Mouse (Mus musculus) stomach, embryonic 14.5 days (tissue): Measurements from ENCODE around the gene Ntrk2. TPM values are rescaled to one million over a fixed set of nuclear protein-coding genes. Genes with fewer than 3 reads are reported as not detected.
"Not testable (repeated sequence)": the region's sequence is repeated elsewhere in the genome, so short reads cannot be mapped to it uniquely, and the experiment has no call there.

ENCODE experiments used
- ATAC-seq: fragments of 200-750 bp; cut with Nextera tagmentation; 2 replicates; pipeline ENCODE4 v1.8.0; 2017; ENCODE audit warnings: low read depth, moderate TSS enrichment; ENCODE audit not compliant: insufficient number of reproducible peaks, insufficient read depth, low FRiP score
- H3K27ac ChIP-seq: fragments of 300-500 bp; sonication (generic); 2 replicates; pipeline ENCODE4 v1.5.1; 2014; ENCODE audit warnings: mild to moderate bottlenecking, low read length, moderate library complexity, mixed read lengths
- H3K27me3 ChIP-seq: fragments of 300-500 bp; sonication (generic); 2 replicates; pipeline ENCODE4 v1.6.1; 2014; ENCODE audit warnings: low read length, control low read depth, mixed read lengths; ENCODE audit not compliant: control insufficient read depth, insufficient read depth
- H3K36me3 ChIP-seq: fragments of 300-500 bp; sonication (generic); 2 replicates; pipeline ENCODE4 v1.6.1; 2014; ENCODE audit warnings: mild to moderate bottlenecking, control low read depth, low read length, moderate library complexity, mixed read lengths; ENCODE audit not compliant: control insufficient read depth, insufficient read depth
- H3K4me1 ChIP-seq: fragments of 300-500 bp; sonication (generic); 2 replicates; pipeline ENCODE4 v1.6.1; 2014; ENCODE audit warnings: low read length, control low read depth, mixed read lengths; ENCODE audit not compliant: control insufficient read depth, insufficient read depth
- H3K4me2 ChIP-seq: fragments of 300-500 bp; sonication (generic); replicated peaks from 2 replicates; pipeline ENCODE4 v1.6.1; 2014; ENCODE audit warnings: low read depth, low read length, control low read depth
- H3K4me3 ChIP-seq: fragments of 300-500 bp; sonication (generic); 2 replicates; pipeline ENCODE4 v1.5.1; 2014; ENCODE audit warnings: low read depth, low read length, control low read depth
- H3K9ac ChIP-seq: fragments of 300-500 bp; sonication (generic); replicated peaks from 2 replicates; pipeline ENCODE4 v1.6.1; 2014; ENCODE audit warnings: low read depth, mild to moderate bottlenecking, control low read depth, low read length, moderate library complexity, mixed read lengths
- H3K9me3 ChIP-seq: fragments of 300-500 bp; sonication (generic); 2 replicates; pipeline ENCODE4 v1.6.1; 2016; ENCODE audit warnings: low read depth, low read length, control low read depth; ENCODE audit not compliant: control insufficient read depth
- WGBS: fragments of 180-500 bp; shearing (Covaris S2); extraction: QIAGEN DNeasy Blood & Tissue Kit; methylation state at CpG from one replicate; pipeline ENCODE4 v1.1.7; 2014; 5-methylcytosine and 5-hydroxymethylcytosine counted together
- polyA plus RNA-seq: library from polyadenylated mRNA; unstranded; fragments of >200 nt; fragmentation: Nextera tagmentation; extraction: Ambion mirVana; gene quantifications from 2 replicates; pipeline ENCODE4 v1.2.1, GENCODE M21; 2014

Ntrk2 gene
- polyA plus RNA-seq, 1 experiment from 2014 or later = 2.3 TPM

DNA sequence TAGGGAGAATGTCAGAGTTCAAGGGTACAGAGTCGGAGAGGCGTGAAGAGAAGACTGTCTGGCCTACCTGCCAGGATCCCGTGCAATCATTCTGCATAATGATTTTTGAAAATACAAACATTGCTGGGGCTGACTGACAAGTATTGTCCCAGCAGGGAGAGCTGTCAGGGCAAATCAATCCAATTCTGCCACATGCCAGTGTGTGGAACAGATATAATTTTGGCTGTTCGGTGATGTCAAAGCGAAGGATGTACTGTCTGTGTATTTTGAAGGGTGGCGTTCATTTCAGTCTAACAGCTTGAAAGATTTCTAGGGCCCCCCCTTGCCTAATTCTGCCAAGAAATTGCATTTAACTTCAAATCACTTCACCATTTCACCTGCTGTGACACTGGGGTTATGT is 224.2 kb downstream of the Ntrk2 start:
- no peak overlapping the region for H3K4me3 ChIP-seq
- H3K9ac ChIP-seq = no peak overlapping the region
- no peaks in the 10 kb centered on the region for H3K9me3 ChIP-seq
- H3K4me1 ChIP-seq = no peaks in the 10 kb centered on the region
- H3K27ac ChIP-seq = no peak overlapping the region
- no peak for ATAC-seq
- H3K4me2 ChIP-seq = no peak overlapping the region
- no peaks in the 10 kb centered on the region for H3K36me3 ChIP-seq
- 77% methylated on average over 6 of the region's 6 CpGs for WGBS
- no peaks in the 10 kb centered on the region for H3K27me3 ChIP-seq

DNA sequence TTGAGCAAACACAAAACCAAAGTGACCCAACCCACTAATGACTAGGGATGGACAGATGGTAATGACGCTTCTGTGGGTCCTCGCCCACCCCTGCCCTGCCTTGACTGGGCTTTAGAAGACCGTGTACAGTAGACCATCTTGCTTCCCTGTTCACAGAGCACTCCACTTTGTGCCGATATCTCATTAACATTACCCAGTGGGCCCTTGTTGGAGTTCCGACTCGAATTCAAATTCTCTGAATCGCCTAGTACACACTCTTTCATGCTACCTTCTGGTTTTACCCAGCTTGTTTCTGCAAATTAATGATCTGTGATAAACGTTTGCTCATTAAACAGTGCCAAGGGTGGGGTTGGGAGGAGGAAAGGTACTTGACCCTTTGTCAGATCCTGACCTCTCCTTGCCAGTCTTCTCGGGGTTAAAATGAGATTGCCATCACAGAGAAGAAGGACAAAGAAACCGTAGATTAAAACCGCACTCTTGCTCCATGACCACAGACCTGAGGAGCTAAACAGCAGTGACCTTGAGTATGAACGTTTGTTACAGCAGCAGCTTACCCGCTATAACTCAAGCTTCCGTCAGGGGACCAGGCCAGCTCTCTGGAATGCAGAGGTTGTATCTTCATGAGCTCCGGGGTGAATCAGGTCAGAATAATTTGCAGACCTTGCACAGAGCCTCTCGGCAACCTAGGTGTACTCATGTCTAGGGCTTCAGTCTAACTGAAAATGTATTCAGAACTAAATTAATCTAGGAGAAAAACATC is 234.0 kb downstream of the Ntrk2 start:
- H3K9me3 ChIP-seq = no peaks in the 10 kb centered on the region
- no peak overlapping the region for H3K4me2 ChIP-seq
- no peak overlapping the region for H3K9ac ChIP-seq
- H3K4me1 ChIP-seq = no peaks in the 10 kb centered on the region
- ATAC-seq = no peak
- no peak overlapping the region for H3K4me3 ChIP-seq
- WGBS = 62% methylated on average over 16 of the region's 16 CpGs
- H3K27ac ChIP-seq = no peak overlapping the region
- no peaks in the 10 kb centered on the region for H3K36me3 ChIP-seq
- H3K27me3 ChIP-seq = no peaks in the 10 kb centered on the region

DNA sequence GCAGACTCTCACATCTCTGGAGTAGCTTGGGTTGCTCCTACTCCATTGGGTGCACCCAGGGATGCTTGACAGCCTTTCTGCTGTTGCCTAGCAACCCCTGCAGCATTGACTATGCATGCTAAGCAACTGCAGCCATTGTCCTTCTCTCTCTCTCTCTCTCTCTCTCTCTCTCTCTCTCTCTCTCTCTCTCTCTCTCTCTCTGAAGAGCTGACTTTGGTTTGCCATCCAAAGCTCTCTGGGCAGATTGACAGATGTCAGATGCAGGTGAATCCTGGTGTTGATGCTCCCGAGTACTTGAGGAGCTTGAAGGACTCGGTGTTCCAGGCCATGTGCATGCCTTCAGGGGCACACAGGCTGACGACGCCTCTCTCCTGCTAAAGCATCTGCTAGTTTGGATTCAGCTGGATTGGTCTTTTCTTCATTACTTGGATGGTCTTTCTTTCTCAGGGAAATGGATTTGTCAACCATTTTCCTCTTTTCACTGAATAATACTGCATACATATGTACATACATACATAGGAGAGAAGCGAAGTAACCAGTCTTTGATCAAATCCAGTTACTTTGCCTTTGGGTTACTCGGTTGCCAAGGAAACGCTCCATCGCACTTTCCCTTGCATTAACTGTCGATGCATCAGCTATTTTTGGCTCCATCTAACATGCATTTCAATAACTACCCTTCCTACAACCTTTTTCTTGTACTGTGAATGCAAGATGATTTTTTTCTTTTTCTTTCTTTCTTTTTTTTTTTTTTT is 234.8 kb downstream of the Ntrk2 start:
- H3K27me3 ChIP-seq = no peaks in the 10 kb centered on the region
- WGBS = 69% methylated on average over 9 of the region's 9 CpGs

DNA sequence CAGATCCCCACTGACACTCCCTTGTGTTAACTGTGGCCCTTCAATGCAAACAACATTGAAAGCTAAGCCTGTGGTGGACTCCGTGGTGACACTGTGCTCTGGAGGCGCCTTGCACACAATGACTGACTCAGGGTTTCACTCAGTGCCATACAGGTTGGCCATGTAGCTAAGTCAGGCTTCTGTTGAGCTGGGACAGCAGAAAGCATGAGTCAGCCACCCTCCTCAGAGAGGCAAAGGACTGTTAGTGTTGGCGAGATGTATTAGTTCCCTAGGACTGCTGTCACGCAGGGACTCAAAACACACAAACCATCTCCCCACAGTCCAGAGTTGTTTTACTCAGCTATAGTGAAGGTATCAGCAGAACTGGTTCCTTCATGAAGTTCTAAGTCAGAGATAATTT is 245.8 kb downstream of the Ntrk2 start:
- no peak overlapping the region for H3K27ac ChIP-seq
- no peak overlapping the region for H3K9ac ChIP-seq
- H3K4me1 ChIP-seq = no peaks in the 10 kb centered on the region
- no peak overlapping the region for H3K4me3 ChIP-seq
- ATAC-seq = no peak
- H3K27me3 ChIP-seq = no peaks in the 10 kb centered on the region
- no peak overlapping the region for H3K4me2 ChIP-seq
- H3K9me3 ChIP-seq = no peaks in the 10 kb centered on the region
- no peaks in the 10 kb centered on the region for H3K36me3 ChIP-seq
- WGBS = 74% methylated on average over 4 of the region's 4 CpGs

More for the DNA sequence above, 234.8 kb downstream of the Ntrk2 start:
- no peak overlapping the region for H3K4me2 ChIP-seq
- no peaks in the 10 kb centered on the region for H3K9me3 ChIP-seq
- H3K4me1 ChIP-seq = no peaks in the 10 kb centered on the region
- H3K27ac ChIP-seq = no peak overlapping the region
- H3K36me3 ChIP-seq = no peaks in the 10 kb centered on the region
- H3K4me3 ChIP-seq = no peak overlapping the region
- no peak overlapping the region for H3K9ac ChIP-seq
- ATAC-seq = no peak

DNA sequence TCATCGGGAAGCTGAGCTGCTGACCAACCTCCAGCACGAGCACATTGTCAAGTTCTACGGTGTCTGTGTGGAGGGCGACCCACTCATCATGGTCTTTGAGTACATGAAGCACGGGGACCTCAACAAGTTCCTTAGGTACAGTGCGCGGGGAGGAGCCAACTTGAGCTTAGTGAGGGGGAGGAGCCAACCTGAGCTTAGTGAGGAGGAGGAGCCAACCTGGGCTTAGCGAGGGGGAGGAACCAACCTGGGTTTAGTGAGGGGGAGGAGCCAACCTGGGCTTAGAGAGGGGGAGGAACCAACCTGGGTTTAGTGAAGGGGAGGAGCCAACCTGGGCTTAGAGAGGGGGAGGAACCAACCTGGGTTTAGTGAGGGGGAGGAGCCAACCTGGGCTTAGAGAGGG is 248.0 kb downstream of the Ntrk2 start:
- WGBS = 65% methylated on average over 8 of the region's 8 CpGs
- not testable (repeated sequence) for H3K4me1 ChIP-seq, H3K27me3 ChIP-seq, H3K4me3 ChIP-seq, H3K36me3 ChIP-seq, H3K9me3 ChIP-seq, H3K27ac ChIP-seq, ATAC-seq, H3K9ac ChIP-seq, H3K4me2 ChIP-seq

DNA sequence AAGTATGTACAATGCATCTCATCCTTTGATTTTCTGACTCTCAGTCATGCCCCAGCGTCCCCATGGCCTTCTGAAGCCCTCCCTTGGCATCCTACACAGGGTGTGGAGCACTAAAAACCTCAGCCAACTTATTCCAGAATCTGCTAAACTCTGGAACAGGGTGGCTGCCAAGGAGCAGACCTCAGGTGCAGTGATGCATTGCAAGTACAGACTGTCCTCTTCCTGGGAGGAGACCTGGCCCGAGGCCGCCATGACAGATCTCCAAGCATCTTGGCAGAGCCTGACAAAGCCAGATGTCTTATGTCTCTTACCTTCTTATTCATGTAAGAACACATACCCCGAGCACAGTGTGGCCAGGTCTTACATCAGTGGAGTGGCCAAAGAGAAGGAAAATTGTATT is 250.5 kb downstream of the Ntrk2 start:
- Histone ChIP-seq H3K4me1 (no peaks in the 10 kb centered on the region), H3K9me3 (no peaks in the 10 kb centered on the region), H3K4me3 (no peak overlapping the region), H3K9ac (no peak overlapping the region), H3K4me2 (no peak overlapping the region), H3K27ac (no peak overlapping the region), H3K27me3 (no peaks in the 10 kb centered on the region), H3K36me3 (no peaks in the 10 kb centered on the region)
- ATAC-seq = no peak
- 70% methylated on average over 4 of the region's 4 CpGs for WGBS

DNA sequence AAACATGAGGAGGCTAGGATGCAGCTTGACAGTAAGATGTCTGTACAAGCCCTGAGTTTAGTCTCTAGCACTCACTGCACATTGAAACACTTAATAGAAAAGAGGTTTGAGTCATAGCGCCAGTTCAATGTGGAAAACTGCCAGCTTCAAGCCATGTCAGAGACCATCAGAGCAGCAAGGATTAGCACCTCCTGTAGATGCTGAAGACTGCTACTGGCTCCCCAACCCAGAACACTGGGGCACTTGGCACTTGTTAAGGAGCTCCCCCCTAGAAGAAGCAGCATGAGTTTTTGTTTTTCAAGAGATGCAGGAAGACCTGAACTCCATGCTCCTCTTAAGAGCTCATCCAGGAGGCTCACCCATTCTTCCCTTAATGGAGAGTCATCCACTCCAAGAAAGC is 251.5 kb downstream of the Ntrk2 start:
- H3K9ac ChIP-seq = no peak overlapping the region
- 76% methylated on average over 1 of the region's 1 CpGs for WGBS
- no peak overlapping the region for H3K4me2 ChIP-seq
- no peak overlapping the region for H3K27ac ChIP-seq
- H3K36me3 ChIP-seq = no peaks in the 10 kb centered on the region
- ATAC-seq = no peak
- no peaks in the 10 kb centered on the region for H3K4me1 ChIP-seq
- H3K9me3 ChIP-seq = no peaks in the 10 kb centered on the region
- no peaks in the 10 kb centered on the region for H3K27me3 ChIP-seq
- no peak overlapping the region for H3K4me3 ChIP-seq

DNA sequence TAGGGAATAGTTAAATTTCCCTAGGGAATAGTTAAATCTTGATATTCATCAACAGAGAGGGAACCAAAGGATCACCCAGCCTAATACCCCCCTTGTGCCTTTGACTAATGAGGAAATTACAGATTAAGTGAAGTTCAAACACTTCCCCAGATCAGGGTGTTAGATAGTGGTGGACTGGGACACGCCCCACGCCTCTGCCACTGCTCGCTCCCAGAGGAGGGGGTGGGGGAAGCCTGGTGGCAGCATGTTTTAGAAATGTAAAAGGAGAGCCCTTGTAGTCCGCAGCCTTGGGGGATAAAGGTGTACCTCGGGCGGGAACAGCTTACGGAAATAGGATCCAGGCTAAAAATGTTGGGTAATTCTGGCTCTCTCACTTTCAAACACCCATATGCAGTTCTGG is 252.7 kb downstream of the Ntrk2 start:
- no peak for ATAC-seq
- 19% methylated on average over 7 of the region's 7 CpGs for WGBS
- no peaks in the 10 kb centered on the region for H3K36me3 ChIP-seq
- H3K27ac ChIP-seq = no peak overlapping the region
- H3K9me3 ChIP-seq = no peaks in the 10 kb centered on the region
- no peak overlapping the region for H3K9ac ChIP-seq
- no peak overlapping the region for H3K4me3 ChIP-seq
- no peak overlapping the region for H3K4me2 ChIP-seq
- no peaks in the 10 kb centered on the region for H3K4me1 ChIP-seq
- H3K27me3 ChIP-seq = no peaks in the 10 kb centered on the region
